Mouse (Mus musculus): ENCODE results near the gene Tbx20.

Gene Tbx20

GRCm38 (mm10) chr9:24769611-24770010 is 4.5 kb downstream of the Tbx20 start:
- DNase-seq (ENCODE audit: low read depth, low spot score), result no peak

DNA sequence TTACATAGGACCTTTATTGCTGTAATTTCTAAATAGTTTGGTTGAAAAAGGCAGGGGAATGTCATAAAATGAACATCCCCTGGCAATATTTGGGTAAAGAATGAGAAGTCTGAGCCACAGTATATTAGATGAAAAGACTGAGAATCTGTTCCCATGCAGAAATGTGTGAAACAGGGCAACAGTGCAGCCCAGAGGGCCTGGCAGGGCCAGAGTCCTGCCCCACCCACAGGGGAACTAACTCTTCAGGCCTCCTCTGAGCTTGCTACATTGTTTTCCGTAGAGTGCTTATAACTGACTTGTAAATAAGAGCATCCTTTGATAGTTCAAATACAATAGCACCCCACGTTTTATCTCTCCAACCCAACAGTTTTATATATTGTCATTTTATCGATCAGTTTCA is 7.0 kb downstream of the Tbx20 start:
- no peak for DNase-seq (ENCODE audit: low read depth, low spot score)

DNA sequence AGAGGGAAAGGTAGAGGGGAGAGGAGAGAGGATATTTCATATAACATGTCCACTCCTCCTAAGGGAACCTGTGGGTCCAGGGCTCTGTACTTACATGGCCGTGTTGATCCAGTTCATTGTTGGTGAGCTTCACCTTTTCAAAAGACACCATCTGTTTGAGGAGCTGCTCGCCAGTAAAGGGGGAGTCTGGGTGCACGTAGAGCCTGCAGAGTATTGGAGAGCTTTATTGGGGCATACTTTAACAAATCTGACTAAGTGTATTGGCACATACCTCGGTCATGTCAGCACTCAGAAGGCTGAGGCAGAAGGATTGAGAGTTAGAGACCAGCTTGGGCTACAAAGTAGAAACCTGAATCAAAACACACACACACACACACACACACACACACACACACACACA is 8.5 kb downstream of the Tbx20 start:
- DNase-seq (ENCODE audit: low read depth, low spot score), result no peak

GRCm38 (mm10) chr9:24760461-24760860 is 13.6 kb downstream of the Tbx20 start:
- DNase-seq (ENCODE audit: low read depth, low spot score), result no peak

DNA sequence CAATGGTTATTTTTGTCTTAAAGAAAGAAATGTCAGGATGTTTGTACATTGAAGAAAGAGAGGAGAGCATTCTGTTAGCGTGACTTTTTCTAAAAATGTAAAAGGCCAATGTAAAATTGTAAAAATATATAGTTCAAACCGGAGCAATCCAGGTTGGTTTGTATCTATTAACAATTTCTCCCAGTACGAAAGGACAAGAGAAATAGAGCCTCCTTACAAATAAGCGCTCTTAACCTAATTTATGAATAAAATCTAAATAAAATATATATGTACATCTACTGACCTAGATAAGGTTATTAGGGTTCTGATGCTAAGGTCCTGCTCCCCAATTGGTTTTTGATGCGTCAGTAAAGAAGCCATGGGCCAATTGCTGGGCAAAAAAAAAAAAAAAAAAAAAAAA is 29.1 kb downstream of the Tbx20 start:
- no peak for DNase-seq (ENCODE audit: low read depth, low spot score)

GRCm38 (mm10) chr9:24701246-24701645 is 72.9 kb downstream of the Tbx20 start:
- peak; percentile 3 for DNase-seq (ENCODE audit: low read depth, low spot score)

DNA sequence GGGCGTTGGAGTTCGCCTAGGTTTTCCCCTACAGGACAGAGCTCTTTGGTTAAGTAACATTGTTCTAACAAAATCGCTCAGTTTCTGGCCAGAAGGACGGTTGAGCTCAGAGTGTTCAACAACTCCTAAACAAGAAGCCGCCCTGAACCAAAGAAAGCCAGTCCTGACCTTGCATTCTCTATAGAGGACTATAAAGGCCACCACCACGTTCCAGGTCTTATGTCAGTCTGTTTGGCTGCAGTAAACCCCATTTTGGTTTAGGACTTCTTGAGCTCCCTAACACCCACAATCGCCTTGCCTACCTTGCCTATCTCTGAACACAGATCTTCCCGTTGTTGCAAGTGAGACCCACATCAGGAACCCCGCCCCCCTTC is 77.7 kb downstream of the Tbx20 start:
- DNase-seq (ENCODE audit: low read depth, low spot score), result no peak

- DNase-seq (ENCODE audit: low read depth, low spot score), result peak; percentile 10
Observed at GRCm38 (mm10) chr9:24695700-24696404, 78.3 kb downstream of the Tbx20 start, which contains the start of gene Dpy19l2. Dpy19l2 (minus strand) TSS chr9:24696293.

Data from brain, embryonic 18.5 days (tissue).